Mouse (Mus musculus) olfactory bulb, adult 2 months (tissue): ENCODE data around the gene Bnip2. TPM values are rescaled to one million over a fixed set of nuclear protein-coding genes. Genes with fewer than 3 reads are reported as not detected.

ENCODE experiments used
- H3K27ac ChIP-seq: fragments of 200-500 bp; 2 replicates; pipeline ENCODE4 v1.5.1; 2012; ENCODE audit warnings: low read depth, low read length; ENCODE audit not compliant: insufficient read depth
- H3K4me1 ChIP-seq: fragments of 200-500 bp; 2 replicates; pipeline ENCODE4 v1.6.1; 2012; ENCODE audit warnings: low read length; ENCODE audit not compliant: control insufficient read depth, insufficient read depth
- H3K4me3 ChIP-seq: fragments of 200-500 bp; 2 replicates; pipeline ENCODE4 v1.5.1; 2012; ENCODE audit warnings: mild to moderate bottlenecking, low read depth, low read length, moderate library complexity; ENCODE audit not compliant: insufficient read depth
- CTCF ChIP-seq: fragments of 200-500 bp; IDR thresholded peaks from 2 replicates; pipeline ENCODE4 v1.5.1; 2012; ENCODE audit warnings: low read depth, mild to moderate bottlenecking, low read length, moderate library complexity; ENCODE audit not compliant: insufficient read depth
- POLR2A ChIP-seq: fragments of 200-500 bp; IDR thresholded peaks from 2 replicates; pipeline ENCODE4 v1.6.1; 2012; ENCODE audit warnings: mild to moderate bottlenecking, low read depth, low read length, moderate library complexity; ENCODE audit not compliant: insufficient read depth
- WGBS: fragments of 180-500 bp; shearing (Covaris S2); methylation state at CpG from one replicate; pipeline ENCODE4 v1.1.7; 2018; 5-methylcytosine and 5-hydroxymethylcytosine counted together
- polyA plus RNA-seq: library from polyadenylated mRNA; stranded (reverse); fragments of >200 nt; gene quantifications from 2 replicates; pipeline ENCODE4 v1.2.4, GENCODE M21; 2012; ENCODE audit warnings: low replicate concordance; ENCODE audit not compliant: missing spikeins, insufficient read depth, insufficient read length

The Bnip2 gene
- polyA plus RNA-seq, 1 experiment = not detected

DNA sequence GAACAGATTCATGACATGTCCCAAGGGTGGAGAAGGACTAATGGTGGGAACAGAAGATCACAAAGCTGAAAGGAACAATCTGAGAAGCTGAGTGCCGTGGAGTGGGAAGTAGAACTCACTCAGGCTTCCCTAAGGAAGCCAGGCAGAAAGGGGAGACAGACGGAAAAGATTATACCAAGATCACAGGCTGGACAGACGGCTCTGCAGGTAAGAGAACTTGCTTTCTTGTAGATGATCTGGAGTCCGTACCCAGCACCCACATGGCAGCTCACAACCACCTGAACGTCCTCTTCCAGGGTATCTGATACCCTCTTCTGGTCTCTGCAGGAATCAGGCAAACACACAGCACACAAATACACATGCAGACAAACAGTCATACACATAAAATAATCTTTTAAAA is 2.7 kb upstream of the Bnip2 start:
- H3K27ac ChIP-seq = no peak overlapping the region
- H3K4me3 ChIP-seq = no peak overlapping the region
- no peaks in the 10 kb centered on the region for H3K4me1 ChIP-seq
- 92% methylated on average over 5 of the region's 5 CpGs for WGBS
- TF ChIP-seq POLR2A (no peak), CTCF (no peak)

DNA sequence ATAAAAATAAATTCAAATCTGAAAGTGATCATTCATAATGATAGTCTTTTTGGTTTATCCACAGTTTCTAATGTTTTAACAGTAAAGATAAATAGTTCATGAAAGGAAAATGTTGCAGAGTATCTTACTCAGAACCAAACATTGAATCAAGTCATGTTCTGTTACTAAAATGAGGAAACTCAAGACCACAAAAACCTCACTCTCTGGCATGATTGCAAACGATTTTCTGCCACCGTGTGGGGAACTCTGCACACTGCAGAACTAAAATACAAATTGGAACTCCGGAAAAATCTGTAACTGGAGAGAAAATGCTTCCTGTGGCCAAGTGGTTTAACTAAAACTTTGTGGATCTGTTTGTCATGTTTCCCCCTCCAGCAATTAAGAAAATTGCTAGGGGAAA is 1.7 kb upstream of the Bnip2 start:
- H3K27ac ChIP-seq = no peak overlapping the region
- 0% methylated on average over 3 of the region's 3 CpGs for WGBS
- TF ChIP-seq POLR2A = no peak
- no peak for TF ChIP-seq CTCF
- no peak overlapping the region for H3K4me3 ChIP-seq
- no peaks in the 10 kb centered on the region for H3K4me1 ChIP-seq

DNA sequence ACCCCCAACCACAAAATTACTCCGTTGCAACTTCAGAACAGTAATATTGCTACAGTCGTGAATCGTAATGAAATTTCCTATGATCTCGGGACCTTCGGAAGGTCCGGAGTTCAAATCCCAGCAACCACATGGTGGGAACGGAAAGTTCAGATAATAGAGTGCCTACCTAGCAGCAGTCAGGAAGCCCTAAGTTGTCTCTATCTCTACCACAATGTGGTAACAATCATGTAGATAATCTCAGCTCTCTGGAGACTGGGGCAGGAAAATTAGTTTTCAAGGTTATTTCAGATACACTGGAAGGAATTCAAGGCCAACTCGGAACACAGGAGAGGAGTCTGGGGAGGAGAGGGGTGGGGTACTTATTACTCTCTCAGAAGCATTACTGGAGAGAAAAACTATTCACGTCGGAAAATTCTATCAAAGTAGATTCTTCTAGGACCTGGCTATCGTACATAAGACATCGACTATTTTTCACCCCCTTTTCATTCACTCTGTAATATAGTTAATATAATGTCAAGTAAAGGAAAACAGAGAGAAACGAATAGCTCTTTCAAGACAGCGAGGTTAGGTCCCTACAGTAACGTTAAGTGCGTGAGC is 462 bp upstream of the Bnip2 start:
- TF ChIP-seq POLR2A = no peak
- TF ChIP-seq CTCF = no peak
- Histone ChIP-seq H3K4me3 (peak overlapping the region; percentile 93), H3K4me1 (0 out of 2 replicates have a peak, but pooled peaks cover 2% of the 10 kb centered on the region), H3K27ac (no peak overlapping the region; the same call in 1 of the 2 replicates)
- WGBS = 37% methylated on average over 16 of the region's 16 CpGs

DNA sequence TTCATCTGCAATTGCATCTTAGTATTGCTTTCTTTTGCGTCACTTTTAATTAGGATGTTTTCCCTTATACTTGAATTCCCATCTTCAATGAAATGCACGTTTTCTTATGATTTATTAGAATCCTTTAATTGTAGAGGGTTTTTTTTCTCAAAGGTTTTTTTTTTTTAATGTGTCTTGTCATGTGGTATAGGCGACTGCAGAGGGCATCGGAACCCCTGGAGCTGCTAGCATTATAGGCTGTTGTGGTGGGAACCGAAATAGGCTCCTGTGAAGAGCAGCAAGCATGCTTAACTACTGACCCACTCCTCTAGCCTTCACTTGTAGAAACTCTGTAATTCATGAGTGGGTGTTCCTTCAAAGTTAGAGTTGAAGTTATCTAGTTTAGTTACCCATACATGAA is 1.1 kb downstream of the Bnip2 start:
- Histone ChIP-seq H3K27ac (no peak overlapping the region), H3K4me3 (no peak overlapping the region), H3K4me1 (peaks cover 5% of the 10 kb centered on the region; the same call in 1 of the 2 replicates)
- 6% methylated on average over 5 of the region's 5 CpGs for WGBS
- TF ChIP-seq CTCF = no peak
- TF ChIP-seq POLR2A = no peak

DNA sequence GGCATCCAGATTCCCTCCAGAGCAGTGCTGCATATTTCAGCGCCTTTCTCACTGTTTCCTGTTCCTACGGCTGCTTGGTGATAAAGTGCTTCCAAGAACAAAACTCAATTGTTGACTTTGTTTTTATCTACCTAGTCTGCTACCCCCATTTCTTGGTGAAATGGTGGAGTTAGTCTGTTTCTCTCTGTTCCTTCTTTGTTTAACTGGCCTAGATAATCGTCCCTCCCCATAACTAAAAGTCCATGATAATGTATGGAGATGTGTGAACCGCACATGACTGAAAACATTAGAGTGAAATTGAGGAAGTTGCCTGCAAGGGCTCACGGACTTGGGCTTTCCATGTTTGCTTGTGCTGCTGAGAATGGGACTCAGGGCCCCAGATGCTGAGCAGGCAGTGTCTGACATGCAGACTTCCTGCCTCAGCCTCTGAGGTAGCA is 3.6 kb downstream of the Bnip2 start:
- TF ChIP-seq POLR2A (no peak), CTCF (no peak)
- 80% methylated on average over 5 of the region's 5 CpGs for whole genome bisulfite sequencing
- Histone ChIP-seq H3K4me3 (no peak overlapping the region), H3K27ac (no peak overlapping the region), H3K4me1 (peaks cover 5% of the 10 kb centered on the region; the same call in 1 of the 2 replicates)

DNA sequence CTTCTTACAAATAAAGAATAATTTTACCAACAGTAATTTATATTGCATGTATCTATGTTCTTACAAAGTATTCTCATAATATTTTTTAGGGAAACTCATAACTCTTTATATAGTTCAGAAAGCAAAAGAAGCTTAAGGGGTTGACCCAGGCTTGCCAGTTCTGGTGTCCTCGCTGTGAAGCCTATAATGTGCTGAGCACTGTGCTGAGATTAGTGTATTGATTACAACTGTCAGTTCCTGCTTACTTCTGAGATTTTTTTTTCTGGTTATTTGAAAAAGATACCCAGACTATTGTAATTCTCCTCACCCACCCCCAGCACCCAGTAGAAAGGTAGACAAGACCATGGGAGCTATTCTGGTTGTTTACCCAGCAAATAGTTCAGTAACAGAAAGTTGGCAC is 4.2 kb downstream of the Bnip2 start:
- H3K4me3 ChIP-seq = no peak overlapping the region
- H3K27ac ChIP-seq = no peak overlapping the region
- no peak for TF ChIP-seq POLR2A
- peaks cover 5% of the 10 kb centered on the region; the same call in 1 of the 2 replicates for H3K4me1 ChIP-seq
- WGBS = 81% methylated on average over 1 of the region's 1 CpGs

DNA sequence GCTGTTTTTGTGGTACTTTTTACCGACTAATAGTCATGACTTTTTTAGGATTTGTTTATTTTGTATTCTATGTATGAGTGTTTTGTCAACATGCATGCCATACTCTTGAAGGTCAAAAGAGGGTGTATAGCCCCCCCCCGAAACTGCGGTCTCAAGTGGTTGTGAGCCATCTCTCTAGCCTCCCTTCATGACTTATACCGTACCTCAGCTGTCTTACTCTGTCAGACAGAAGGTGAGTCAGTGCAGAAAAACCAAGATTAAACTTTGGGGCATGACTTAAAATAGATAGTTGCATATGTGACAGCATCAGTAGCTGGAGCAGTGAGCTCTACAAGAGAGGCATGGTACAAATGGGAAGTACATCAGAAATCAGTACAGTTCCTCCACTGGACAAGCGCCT is 5.3 kb downstream of the Bnip2 start:
- Histone ChIP-seq H3K4me1 (peaks cover 5% of the 10 kb centered on the region; the same call in 1 of the 2 replicates), H3K4me3 (no peak overlapping the region), H3K27ac (no peak overlapping the region)
- WGBS = 84% methylated on average over 5 of the region's 5 CpGs
- TF ChIP-seq CTCF = no peak
- TF ChIP-seq POLR2A = no peak

DNA sequence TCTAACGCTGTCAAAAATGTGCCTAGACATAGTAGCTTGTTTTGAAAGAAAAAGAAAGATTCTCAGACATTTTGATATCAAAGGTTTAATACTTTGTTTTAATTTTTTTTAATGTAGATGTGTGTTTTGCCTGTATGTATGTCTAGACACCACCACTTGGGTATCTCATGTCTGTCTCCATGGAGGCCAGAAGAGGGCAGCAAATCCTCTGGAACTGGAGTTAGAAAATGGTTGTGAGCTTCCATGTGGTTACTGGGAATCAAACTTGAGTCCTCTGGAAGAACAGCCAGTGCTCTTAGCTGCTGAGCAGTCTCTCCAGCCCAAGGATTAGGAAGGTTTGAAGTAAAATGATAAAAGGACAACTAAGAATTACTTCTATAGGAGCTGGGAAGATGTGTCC is 10.1 kb downstream of the Bnip2 start:
- Histone ChIP-seq H3K4me1 (peaks cover 4% of the 10 kb centered on the region; the same call in 1 of the 2 replicates), H3K27ac (no peak overlapping the region), H3K4me3 (no peak overlapping the region)
- 83% methylated on average over 1 of the region's 1 CpGs for WGBS
- TF ChIP-seq CTCF = no peak
- no peak for TF ChIP-seq POLR2A

DNA sequence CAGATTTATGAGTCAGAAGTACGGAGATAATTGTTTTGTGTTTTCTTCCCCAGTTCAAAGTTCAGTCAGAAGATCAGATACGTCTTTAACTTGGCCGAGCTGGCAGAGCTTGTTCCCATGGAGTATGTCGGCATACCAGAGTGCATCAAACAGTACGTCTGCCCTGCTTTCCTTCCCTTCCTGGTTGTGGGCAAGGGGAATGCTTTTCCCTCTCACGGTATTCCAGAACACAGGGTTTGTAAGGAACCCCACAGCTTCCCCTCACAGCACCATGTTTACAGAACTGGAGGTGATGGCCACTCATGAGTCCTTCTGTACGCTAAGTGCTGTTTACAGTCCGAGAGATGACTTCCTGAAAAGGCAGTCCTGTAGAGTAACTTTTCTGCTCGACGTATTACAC is 14.2 kb downstream of the Bnip2 start:
- WGBS = 94% methylated on average over 10 of the region's 10 CpGs
- Histone ChIP-seq H3K27ac (no peak overlapping the region), H3K4me3 (no peak overlapping the region), H3K4me1 (peaks cover 2% of the 10 kb centered on the region; the same call in 1 of the 2 replicates)
- no peak for TF ChIP-seq CTCF

DNA sequence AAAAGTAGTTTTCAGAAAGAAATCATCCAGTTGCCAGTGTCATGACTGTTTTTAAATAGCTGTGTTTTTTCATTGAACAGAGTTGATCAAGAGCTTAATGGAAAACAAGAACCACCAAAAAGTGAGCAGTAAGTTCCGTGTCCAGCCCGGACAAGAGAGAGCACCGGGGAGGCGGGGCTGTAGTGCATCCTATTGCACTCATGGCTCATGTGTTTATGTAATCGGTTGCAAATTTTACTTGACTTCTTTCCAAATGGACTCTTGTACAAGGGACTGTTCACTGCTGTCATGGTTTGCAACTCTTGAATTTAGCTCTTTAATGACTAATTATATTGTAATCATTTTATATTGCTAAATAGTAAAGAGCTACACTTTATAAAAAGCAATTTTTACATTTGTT is 17.7 kb downstream of the Bnip2 start:
- TF ChIP-seq CTCF (no peak), POLR2A (no peak)
- no peak overlapping the region for H3K4me3 ChIP-seq
- WGBS = 84% methylated on average over 5 of the region's 5 CpGs
- peaks cover 2% of the 10 kb centered on the region; the same call in 1 of the 2 replicates for H3K4me1 ChIP-seq
- no peak overlapping the region for H3K27ac ChIP-seq
